Mouse (Mus musculus) layer of hippocampus, adult 18-20 months (tissue): ENCODE data around the gene Itgam. TPM values are rescaled to one million over a fixed set of nuclear protein-coding genes. Genes with fewer than 3 reads are reported as not detected.

Source experiments
- DNase-seq, 2 experiments: peaks; one replicate each; pipeline ENCODE4 v3.0.0; 2022; ENCODE audit warnings: low spot score in 2 of 2
- total RNA-seq, 2 experiments: library from RNA; stranded (reverse); gene quantifications; 2 replicates each; pipeline ENCODE4 v1.2.3; 2021

Gene Itgam
- total RNA-seq, 2 experiments from 2014 or later, result 11.0 to 11.2 TPM

- DNase-seq, result no peak
Observed at GRCm38 (mm10) chr7:128056917-128057444, 5.5 kb upstream of the Itgam start.

- no peak for DNase-seq
Observed at GRCm38 (mm10) chr7:128057860-128058259, 4.6 kb upstream of the Itgam start.

GRCm38 (mm10) chr7:128058576-128058975, 3.9 kb upstream of the Itgam start:
- DNase-seq, result no peak

- no peak for DNase-seq
Observed at GRCm38 (mm10) chr7:128059091-128059490, 3.3 kb upstream of the Itgam start.

- no peak for DNase-seq
Observed at GRCm38 (mm10) chr7:128063211-128063781, 856 bp downstream of the Itgam start.

GRCm38 (mm10) chr7:128065547-128065946, 3.1 kb downstream of the Itgam start:
- DNase-seq, result no peak

GRCm38 (mm10) chr7:128067847-128068246, 5.4 kb downstream of the Itgam start:
- DNase-seq, result no peak

- no peak for DNase-seq
Observed at GRCm38 (mm10) chr7:128069844-128070243, 7.4 kb downstream of the Itgam start.

GRCm38 (mm10) chr7:128071816-128072215, 9.4 kb downstream of the Itgam start:
- DNase-seq, result no peak

- DNase-seq, result no peak
Observed at GRCm38 (mm10) chr7:128080012-128080411, 17.6 kb downstream of the Itgam start.

- no peak for DNase-seq
Observed at GRCm38 (mm10) chr7:128089141-128089540, 26.7 kb downstream of the Itgam start.

GRCm38 (mm10) chr7:128098135-128098534, 35.7 kb downstream of the Itgam start:
- DNase-seq, result no peak

- DNase-seq, result no peak
Observed at GRCm38 (mm10) chr7:128100742-128101357, 38.4 kb downstream of the Itgam start.

GRCm38 (mm10) chr7:128105246-128105645, 42.8 kb downstream of the Itgam start:
- peak; percentile 30 to 81 for DNase-seq

GRCm38 (mm10) chr7:128107462-128107861, 45.0 kb downstream of the Itgam start:
- no peak for DNase-seq

- DNase-seq, result no peak
Observed at GRCm38 (mm10) chr7:128110314-128110713, 47.9 kb downstream of the Itgam start.

GRCm38 (mm10) chr7:128112131-128112530, 49.7 kb downstream of the Itgam start:
- no peak for DNase-seq

GRCm38 (mm10) chr7:128114371-128115105, 52.1 kb downstream of the Itgam start:
- no peak for DNase-seq

GRCm38 (mm10) chr7:128115211-128115958, 52.9 kb downstream of the Itgam start:
- no peak for DNase-seq

GRCm38 (mm10) chr7:128116396-128116795, 54.0 kb downstream of the Itgam start:
- DNase-seq, result no peak

GRCm38 (mm10) chr7:128119726-128120490, 57.5 kb downstream of the Itgam start:
- no peak for DNase-seq
